Mouse (Mus musculus): ENCODE results near the gene Slc39a9.

- TF ChIP-seq CTCF (IDR thresholded peaks at IDR 0.05; ENCODE audit: low read depth, low read length), result no peak
- TF ChIP-seq POLR2AphosphoS5 (IDR thresholded peaks at IDR 0.05; ENCODE audit: insufficient replicate concordance, low read depth, low read length), result no peak
Observed at GRCm38 (mm10) chr12:80719141-80719540, 75.5 kb downstream of the Slc39a9 start.
